In genomic region chr6:39606862-39607261, GRCm38 (mm10) we compare ENCODE assay signal across 16 mouse cellular contexts. TPM values are rescaled to one million over a fixed set of nuclear protein-coding genes. Genes with fewer than 3 reads are reported as not detected.
DNase-seq lines count a peak whose midpoint lies in the region; ATAC-seq lines count a peak whose summit lies in the region.
"Had no signal": no experiment of that assay in that cellular context is flagged by ENCODE, and none has a peak within 500 bp of the region (broad histone marks: within the 10 kb centered on the region; RNA-seq: fewer than 3 reads in every experiment).

No protein-coding gene starts in this region.

- 56% methylated on average over 3 of the region's 3 CpGs for WGBS in heart, embryonic 13.5 days
- WGBS in hindbrain, embryonic 12.5 days, result 79% methylated on average over 3 of the region's 3 CpGs

- intact Hi-C loops in heart, postnatal 25 days (cut with DNase I), result no loop called here

- no peaks in the 10 kb centered on the region for H3K27me3 ChIP-seq in heart, embryonic 13.5 days (replicated peaks)
- no peaks in the 10 kb centered on the region for H3K27me3 ChIP-seq in hindbrain, embryonic 12.5 days
- H3K27me3 ChIP-seq: heart, embryonic 12.5 days; megakaryocyte, embryonic 14.5 days had no signal

- H3K27ac ChIP-seq in heart, embryonic 13.5 days (replicated peaks), result 0 out of 2 replicates have a peak overlapping the region, but pooled peaks have one; percentile 28
- no peak overlapping the region for H3K27ac ChIP-seq in hindbrain, embryonic 12.5 days
- H3K27ac ChIP-seq: gastrocnemius, adult 2 months; hindbrain, embryonic 14.5 days; liver, embryonic 14.5 days had no signal

- H3K9me3 ChIP-seq in heart, embryonic 13.5 days, result no peaks in the 10 kb centered on the region
- no peaks in the 10 kb centered on the region for H3K9me3 ChIP-seq in hindbrain, embryonic 12.5 days (replicated peaks)
- H3K9me3 ChIP-seq: heart, embryonic 12.5 days; megakaryocyte, embryonic 14.5 days had no signal

- H3K9ac ChIP-seq in heart, embryonic 13.5 days, result no peak overlapping the region
- H3K9ac ChIP-seq in hindbrain, embryonic 12.5 days, result no peak overlapping the region
- H3K9ac ChIP-seq: heart, embryonic 12.5 days; hindbrain, embryonic 14.5 days; liver, embryonic 14.5 days had no signal

- ATAC-seq in heart, embryonic 13.5 days (ENCODE audit: extremely low read depth, insufficient number of reproducible peaks, low FRiP score, low TSS enrichment), result no peak
- ATAC-seq in neutrophil, adult 5-6 weeks (ENCODE audit: extremely low read depth, insufficient number of reproducible peaks, low FRiP score, poor library complexity, severe bottlenecking), result peak; percentile 48; the same call in 1 of the 2 replicates
- no peak for ATAC-seq in cerebellum, adult (ENCODE audit: insufficient number of reproducible peaks, low FRiP score, low TSS enrichment)
- ATAC-seq in hindbrain, embryonic 12.5 days (ENCODE audit: low FRiP score), result no peak

- H3K36me3 ChIP-seq in heart, embryonic 13.5 days, result peaks cover 52% of the 10 kb centered on the region
- peaks cover 22% of the 10 kb centered on the region for H3K36me3 ChIP-seq in hindbrain, embryonic 12.5 days

- H3K4me3 ChIP-seq in heart, embryonic 13.5 days, result no peak overlapping the region
- no peak overlapping the region for H3K4me3 ChIP-seq in hindbrain, embryonic 12.5 days
- H3K4me3 ChIP-seq: gastrocnemius, adult 2 months; heart, embryonic 12.5 days; megakaryocyte, embryonic 14.5 days had no signal

- no peak overlapping the region for H3K4me2 ChIP-seq in heart, embryonic 13.5 days
- H3K4me2 ChIP-seq in hindbrain, embryonic 12.5 days (replicated peaks), result no peak overlapping the region
- H3K4me2 ChIP-seq: hindbrain, embryonic 14.5 days had no signal

- no peak for DNase-seq in heart, postnatal 25 days (ENCODE audit: low spot score)
- DNase-seq in spleen, adult 12 weeks (ENCODE audit: low spot score), result peak; percentile 17
- DNase-seq in spleen, postnatal 14 days (ENCODE audit: low spot score in 2 of 2), result no peak
- no peak for DNase-seq in retina, postnatal 1 day
- DNase-seq: adrenal gland, postnatal 14 days; gastrocnemius, adult 2 months had no signal

- peaks cover 25% of the 10 kb centered on the region for H3K4me1 ChIP-seq in heart, embryonic 13.5 days
- H3K4me1 ChIP-seq in hindbrain, embryonic 12.5 days, result no peaks in the 10 kb centered on the region

RNA-seq across cellular contexts. Expression of gene Ndufb2, which starts 14.5 kb away (rescaled TPM):
- polyA plus RNA-seq in heart, embryonic 13.5 days (2015; fragmentation: Nextera tagmentation; extraction: Ambion mirVana), result 599 and 674 TPM in 2 replicates
- 100 to 1,000 TPM; 685 to 720 TPM for total RNA-seq in heart, postnatal 25 days (2021)
- 22.7 and 28.4 TPM in 2 replicates for total RNA-seq in neutrophil, adult 5-6 weeks (2017)
- 255 and 307 TPM in 2 replicates for polyA plus RNA-seq in hindbrain, embryonic 12.5 days (2016; fragmentation: Nextera tagmentation; extraction: Ambion mirVana)

RNA-seq across cellular contexts. Expression of gene Gm42420, which starts 21.3 kb away (rescaled TPM):
- polyA plus RNA-seq in heart, embryonic 13.5 days (2015; fragmentation: Nextera tagmentation; extraction: Ambion mirVana), result 1.1 and 1.8 TPM in 2 replicates
- total RNA-seq in heart, postnatal 25 days (2021), result not detected
- total RNA-seq in neutrophil, adult 5-6 weeks (2017), result 0.81 TPM in 1 of 2 replicates, not detected in the other
- polyA plus RNA-seq in hindbrain, embryonic 12.5 days (2016; fragmentation: Nextera tagmentation; extraction: Ambion mirVana), result 0.65 TPM in 1 of 2 replicates, not detected in the other
- polyA plus RNA-seq: embryonic facial prominence, embryonic 11.5 days; forebrain, embryonic 11.5 days; heart, embryonic 12.5 days had no signal

RNA-seq across cellular contexts. Expression of gene Adck2, which starts 33.2 kb away (rescaled TPM):
- 12.6 and 14.6 TPM in 2 replicates for polyA plus RNA-seq in heart, embryonic 13.5 days (2015; fragmentation: Nextera tagmentation; extraction: Ambion mirVana)
- 10 to 100 TPM; 16.5 to 16.6 TPM for total RNA-seq in heart, postnatal 25 days (2021)
- total RNA-seq in neutrophil, adult 5-6 weeks (2017), result 13.6 and 13.8 TPM in 2 replicates
- polyA plus RNA-seq in hindbrain, embryonic 12.5 days (2016; fragmentation: Nextera tagmentation; extraction: Ambion mirVana), result 39.5 and 40.4 TPM in 2 replicates

RNA-seq across cellular contexts. Expression of gene Dennd2a, which starts 49.2 kb away (rescaled TPM):
- polyA plus RNA-seq in heart, embryonic 13.5 days (2015; fragmentation: Nextera tagmentation; extraction: Ambion mirVana), result 15.9 and 17.4 TPM in 2 replicates
- total RNA-seq in heart, postnatal 25 days (2021), result 1 to 10 TPM; 7.6 to 9.9 TPM
- 0.12 and 1.4 TPM in 2 replicates for total RNA-seq in neutrophil, adult 5-6 weeks (2017)
- 49.0 TPM in 2 replicates for polyA plus RNA-seq in hindbrain, embryonic 12.5 days (2016; fragmentation: Nextera tagmentation; extraction: Ambion mirVana)

Comparison
In these comparisons a context has a peak if more than half of its experiments do, and no peak if none do; other contexts are left out.
1. RNA of gene Ndufb2, which starts 14.5 kb away (total RNA-seq): 685 to 720 TPM in heart, postnatal 25 days; 22.7 to 28.4 TPM in neutrophil, adult 5-6 weeks; every median in the first group is over 10 times any median in the second.